Mouse (Mus musculus) mammary gland, adult 2 months (tissue): ENCODE data around the gene A930033H14Rik. TPM values are rescaled to one million over a fixed set of nuclear protein-coding genes. Genes with fewer than 3 reads are reported as not detected.

Experiments
- polyA plus RNA-seq: library from polyadenylated mRNA; depleted of rRNA; stranded (reverse); fragments of >200 nt; gene quantifications from 2 replicates; pipeline ENCODE4 v1.2.3, GENCODE M21; 2012; ENCODE audit warnings: low replicate concordance; rRNA removed

A930033H14Rik gene
- 0.83 and 1.2 TPM in 2 replicates for polyA plus RNA-seq

DNA sequence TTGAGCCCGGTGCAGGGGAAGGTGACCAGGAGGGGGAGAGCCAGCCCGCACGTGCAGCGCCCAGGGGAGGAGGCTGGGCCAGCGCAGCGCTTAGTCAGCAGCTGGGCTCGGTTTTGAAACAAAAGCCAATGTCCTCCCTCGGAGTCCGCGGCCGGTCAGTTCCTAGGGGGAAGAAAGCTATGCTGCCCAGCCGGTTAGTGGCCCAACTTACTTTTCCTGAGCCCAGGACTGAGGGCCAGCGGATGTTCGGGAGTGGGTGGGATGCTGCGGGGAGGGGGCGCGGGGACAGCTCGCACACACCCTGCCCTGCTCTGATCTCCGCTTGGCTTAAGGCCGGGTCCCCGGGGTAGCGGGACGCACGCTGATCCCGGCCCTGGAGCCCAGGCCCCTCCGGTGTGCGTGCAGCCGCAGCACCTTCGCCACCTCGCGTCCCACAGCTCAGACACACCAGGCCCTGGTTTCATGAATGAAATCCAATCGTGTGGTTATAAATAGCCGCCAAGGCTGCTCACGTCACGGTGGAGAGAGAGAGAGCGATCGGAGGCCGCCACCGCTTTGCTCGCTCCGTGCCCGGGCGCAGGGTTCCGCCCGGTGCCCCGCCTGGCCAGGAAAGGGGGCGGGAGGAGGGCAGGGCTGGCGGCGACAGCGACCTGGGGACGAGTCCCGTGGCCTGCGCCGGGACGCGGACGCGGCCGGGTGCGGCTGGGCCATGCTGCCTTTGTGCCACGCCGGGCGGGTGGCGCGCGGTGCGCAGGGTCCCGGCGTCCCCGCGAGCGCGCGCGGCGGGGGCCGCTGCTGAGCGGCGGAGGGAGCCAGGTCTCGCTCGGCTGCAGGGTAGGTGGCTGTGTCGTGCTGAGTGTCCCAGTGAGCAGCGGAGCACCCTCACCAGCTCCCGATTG, at the start of gene A930033H14Rik:
Gene A930033H14Rik, minus strand, starts transcription at position 557 of the 899 bp plus-strand sequence.

Other genes with a start within 250 kb of the A930033H14Rik start
- 6.9 and 11.5 TPM in 2 replicates for gene Rhobtb1, start 61.7 kb downstream of the A930033H14Rik start, polyA plus RNA-seq
- 3.6 and 8.4 TPM in 2 replicates for gene Cdk1, start 139.8 kb upstream of the A930033H14Rik start, polyA plus RNA-seq
- gene Ank3, start 185.7 kb upstream of the A930033H14Rik start, polyA plus RNA-seq = 2.2 and 5.3 TPM in 2 replicates